Mouse (Mus musculus) forebrain, embryonic 13.5 days (tissue): Measurements from ENCODE around the gene B230307C23Rik. TPM values are rescaled to one million over a fixed set of nuclear protein-coding genes. Genes with fewer than 3 reads are reported as not detected.

Source experiments
- ATAC-seq: fragments of 200-750 bp; cut with Nextera tagmentation; 2 replicates; pipeline ENCODE4 v1.8.0; 2017
- H3K27ac ChIP-seq: fragments of 300-500 bp; sonication (generic); 2 replicates; pipeline ENCODE4 v1.5.1; 2015; ENCODE audit warnings: inconsistent platforms, mild to moderate bottlenecking, moderate library complexity
- H3K27me3 ChIP-seq: fragments of 300-500 bp; sonication (generic); 2 replicates; pipeline ENCODE4 v1.6.1; 2015; ENCODE audit warnings: mild to moderate bottlenecking, inconsistent platforms
- H3K36me3 ChIP-seq: fragments of 300-500 bp; sonication (generic); 2 replicates; pipeline ENCODE4 v1.6.1; 2015; ENCODE audit warnings: mild to moderate bottlenecking, inconsistent platforms; ENCODE audit not compliant: poor library complexity, severe bottlenecking
- H3K4me1 ChIP-seq: fragments of 300-500 bp; sonication (generic); 2 replicates; pipeline ENCODE4 v1.6.1; 2015; ENCODE audit warnings: inconsistent platforms
- H3K4me2 ChIP-seq: fragments of 300-500 bp; sonication (generic); 2 replicates; pipeline ENCODE4 v1.6.1; 2015; ENCODE audit warnings: inconsistent platforms, mild to moderate bottlenecking, moderate library complexity
- H3K4me3 ChIP-seq: fragments of 300-500 bp; sonication (generic); 2 replicates; pipeline ENCODE4 v1.5.1; 2015; ENCODE audit warnings: mild to moderate bottlenecking, inconsistent platforms
- H3K9ac ChIP-seq: fragments of 300-500 bp; sonication (generic); 2 replicates; pipeline ENCODE4 v1.6.1; 2015; ENCODE audit warnings: mild to moderate bottlenecking, inconsistent platforms
- H3K9me3 ChIP-seq: fragments of 300-500 bp; sonication (generic); replicated peaks from 2 replicates; pipeline ENCODE4 v1.6.1; 2016; ENCODE audit warnings: inconsistent platforms
- WGBS: fragments of 180-500 bp; shearing (Covaris S2); methylation state at CpG from one replicate; pipeline ENCODE4 v1.1.7; 2015; 5-methylcytosine and 5-hydroxymethylcytosine counted together
- polyA plus RNA-seq: library from polyadenylated mRNA; unstranded; fragments of >200 nt; fragmentation: Nextera tagmentation; extraction: Ambion mirVana; gene quantifications from 2 replicates; pipeline ENCODE4 v1.2.1, GENCODE M21; 2015

B230307C23Rik gene
- 18.2 and 25.3 TPM in 2 replicates for polyA plus RNA-seq

GRCm38 (mm10) chr16:97996616-97997382 is at the start of gene B230307C23Rik:
Gene B230307C23Rik, plus strand, starts transcription at chr16:97997315.
- Histone ChIP-seq H3K27ac (no peak within 1 kb of the TSS; the same call in none of the 2 replicates), H3K9ac (peak within 1 kb of the TSS; percentile 64), H3K4me2 (peak within 1 kb of the TSS; percentile 81), H3K36me3 (peaks cover 10% of the 10 kb centered on the region), H3K4me1 (peaks cover 16% of the 10 kb centered on the region), H3K4me3 (peak within 1 kb of the TSS; percentile 59), H3K27me3 (no peaks in the 10 kb centered on the region), H3K9me3 (no peaks in the 10 kb centered on the region)
- ATAC-seq = peak; percentile 99
- 2% methylated on average over 22 of the region's 22 CpGs for WGBS

DNA sequence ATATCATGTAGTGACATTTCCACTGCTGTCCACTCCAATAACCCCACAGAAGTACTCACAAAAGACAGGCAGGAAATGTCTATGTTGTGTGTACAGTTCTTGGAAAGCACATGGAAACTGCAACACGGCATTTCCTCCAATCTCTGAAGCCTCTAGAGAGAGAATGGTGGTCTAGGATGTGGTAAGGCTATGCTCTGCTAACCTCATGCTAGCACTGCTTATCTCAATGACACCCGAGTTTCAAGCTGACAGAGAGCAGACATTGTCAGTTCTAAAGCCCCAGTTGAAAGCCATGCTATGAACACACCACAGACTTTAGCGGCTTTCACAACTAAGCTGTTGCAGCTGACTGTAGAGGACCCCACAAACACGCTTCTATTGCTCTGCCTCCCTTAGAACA is 48.3 kb upstream of the B230307C23Rik start:
- Histone ChIP-seq H3K4me3 (no peak overlapping the region), H3K27me3 (no peaks in the 10 kb centered on the region), H3K36me3 (peaks cover 52% of the 10 kb centered on the region), H3K9me3 (no peaks in the 10 kb centered on the region), H3K9ac (no peak overlapping the region), H3K4me2 (no peak overlapping the region), H3K4me1 (no peaks in the 10 kb centered on the region), H3K27ac (no peak overlapping the region)
- ATAC-seq = no peak
- 89% methylated on average over 4 of the region's 4 CpGs for WGBS

DNA sequence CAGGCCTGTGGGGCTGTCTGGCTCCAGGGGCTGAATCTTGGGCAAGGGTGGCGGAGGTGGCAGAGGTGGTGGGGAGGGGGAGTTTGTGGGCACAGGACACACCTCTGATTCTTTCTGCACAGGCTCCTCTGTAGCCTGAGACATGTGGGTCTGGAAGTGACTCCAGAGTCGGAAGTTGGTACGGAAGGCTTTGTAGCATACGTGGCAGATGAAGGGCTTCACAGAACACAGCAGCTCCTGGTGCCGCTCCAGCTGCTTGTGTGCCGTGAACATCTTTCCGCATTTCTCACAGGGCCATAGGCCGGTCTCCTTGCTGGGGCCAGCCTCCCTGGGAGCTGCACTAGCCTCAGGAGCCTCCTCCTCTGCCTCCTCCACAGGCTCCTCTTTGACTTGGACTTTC is 47.1 kb upstream of the B230307C23Rik start:
- Histone ChIP-seq H3K9ac (no peak overlapping the region), H3K27ac (no peak overlapping the region), H3K4me1 (no peaks in the 10 kb centered on the region), H3K36me3 (peaks cover 58% of the 10 kb centered on the region), H3K27me3 (no peaks in the 10 kb centered on the region), H3K4me3 (no peak overlapping the region), H3K4me2 (no peak overlapping the region), H3K9me3 (no peaks in the 10 kb centered on the region)
- ATAC-seq = no peak
- 96% methylated on average over 8 of the region's 8 CpGs for WGBS

DNA sequence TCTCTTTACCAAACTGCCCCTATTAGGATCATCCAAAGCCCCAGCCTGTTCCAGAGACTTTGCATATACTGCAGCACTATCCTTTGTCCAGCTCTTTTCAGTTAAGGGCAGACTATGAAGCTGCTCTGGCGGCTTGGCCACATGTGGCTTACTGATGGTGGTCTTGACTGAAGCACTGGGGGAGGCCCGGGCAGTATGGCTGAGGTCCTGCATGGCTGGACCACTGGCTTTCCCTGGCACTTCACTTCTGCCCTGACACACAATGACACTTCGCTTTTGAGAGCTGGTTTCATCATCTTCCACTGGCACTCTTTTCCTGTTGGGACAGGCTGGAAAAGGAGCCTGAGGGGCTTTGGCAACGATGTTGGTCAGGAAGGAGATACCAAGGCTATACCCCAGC is 44.7 kb upstream of the B230307C23Rik start:
- WGBS = 93% methylated on average over 4 of the region's 4 CpGs
- H3K36me3 ChIP-seq = peaks cover 73% of the 10 kb centered on the region

GRCm38 (mm10) chr16:97952801-97953200 is 44.3 kb upstream of the B230307C23Rik start:
- Histone ChIP-seq H3K27me3 (no peaks in the 10 kb centered on the region), H3K36me3 (peaks cover 73% of the 10 kb centered on the region), H3K4me3 (no peak overlapping the region), H3K4me1 (no peaks in the 10 kb centered on the region), H3K4me2 (no peak overlapping the region), H3K9ac (no peak overlapping the region), H3K9me3 (no peaks in the 10 kb centered on the region), H3K27ac (no peak overlapping the region)
- no peak for ATAC-seq
- WGBS = 87% methylated on average over 9 of the region's 9 CpGs

More for the DNA sequence above, 44.7 kb upstream of the B230307C23Rik start:
- Histone ChIP-seq H3K27ac (no peak overlapping the region), H3K27me3 (no peaks in the 10 kb centered on the region), H3K4me3 (no peak overlapping the region), H3K9ac (no peak overlapping the region), H3K4me2 (no peak overlapping the region), H3K4me1 (no peaks in the 10 kb centered on the region), H3K9me3 (no peaks in the 10 kb centered on the region)
- no peak for ATAC-seq

GRCm38 (mm10) chr16:97953300-97953699 is 43.8 kb upstream of the B230307C23Rik start:
- H3K9ac ChIP-seq = no peak overlapping the region
- no peaks in the 10 kb centered on the region for H3K27me3 ChIP-seq
- WGBS = 91% methylated on average over 2 of the region's 2 CpGs
- peaks cover 73% of the 10 kb centered on the region for H3K36me3 ChIP-seq
- ATAC-seq = no peak
- H3K9me3 ChIP-seq = no peaks in the 10 kb centered on the region
- H3K4me2 ChIP-seq = no peak overlapping the region
- H3K4me3 ChIP-seq = no peak overlapping the region
- no peak overlapping the region for H3K27ac ChIP-seq
- no peaks in the 10 kb centered on the region for H3K4me1 ChIP-seq

GRCm38 (mm10) chr16:97956011-97956410 is 41.1 kb upstream of the B230307C23Rik start:
- Histone ChIP-seq H3K9me3 (no peaks in the 10 kb centered on the region), H3K4me1 (peaks cover 4% of the 10 kb centered on the region), H3K9ac (no peak overlapping the region), H3K27ac (no peak overlapping the region), H3K4me2 (no peak overlapping the region), H3K4me3 (no peak overlapping the region), H3K36me3 (peaks cover 51% of the 10 kb centered on the region), H3K27me3 (no peaks in the 10 kb centered on the region)
- no peak for ATAC-seq
- 96% methylated on average over 2 of the region's 2 CpGs for WGBS

DNA sequence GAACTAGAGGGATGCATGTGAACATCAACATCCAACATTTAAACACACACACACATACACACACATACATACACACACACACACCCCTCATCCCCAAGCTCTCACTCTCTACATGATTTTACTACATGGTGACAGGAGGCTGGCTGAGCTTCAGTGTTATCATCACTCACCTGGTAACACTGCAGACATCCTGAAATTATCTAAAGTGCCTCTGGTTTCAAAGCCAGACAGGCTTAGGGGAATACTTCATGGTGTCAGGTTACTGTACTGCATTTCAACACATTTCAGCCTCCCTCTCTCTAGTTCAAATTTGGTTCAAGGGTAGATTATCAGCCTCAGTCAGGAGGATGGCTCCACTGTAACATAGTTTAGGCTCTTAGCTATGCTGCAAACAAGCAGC is 39.5 kb upstream of the B230307C23Rik start:
- Histone ChIP-seq H3K27ac (no peak overlapping the region), H3K4me3 (no peak overlapping the region), H3K4me2 (no peak overlapping the region), H3K27me3 (no peaks in the 10 kb centered on the region), H3K9me3 (no peaks in the 10 kb centered on the region), H3K9ac (no peak overlapping the region), H3K36me3 (peaks cover 35% of the 10 kb centered on the region), H3K4me1 (peaks cover 11% of the 10 kb centered on the region)
- ATAC-seq = no peak

DNA sequence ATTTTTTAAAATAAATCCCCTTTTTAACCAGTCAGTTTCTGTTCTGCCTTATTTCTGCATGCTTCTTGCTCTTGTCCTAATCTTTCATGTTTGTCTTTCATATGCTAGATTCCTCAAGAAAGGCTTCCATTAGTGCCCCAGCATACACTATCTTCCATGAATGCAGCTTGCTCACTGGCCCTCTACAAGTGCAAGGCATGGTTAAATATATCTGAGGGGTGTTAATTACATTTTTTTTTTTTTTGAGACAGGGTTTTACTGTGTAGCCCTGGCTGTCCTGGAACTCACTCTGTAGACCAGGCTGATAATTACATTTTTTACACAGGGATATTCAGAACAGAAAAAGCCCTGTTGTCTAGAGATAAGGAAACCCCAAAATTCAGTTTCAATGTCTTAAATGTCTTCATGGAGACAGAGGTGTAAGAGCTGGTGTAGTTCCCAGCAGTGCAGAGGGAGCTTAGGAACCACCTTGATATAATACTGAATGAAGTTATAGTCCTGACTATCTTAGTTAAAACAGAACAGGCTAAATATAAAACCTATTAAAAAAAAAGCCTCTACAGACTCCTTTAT is 38.6 kb upstream of the B230307C23Rik start:
- no peaks in the 10 kb centered on the region for H3K27me3 ChIP-seq
- H3K36me3 ChIP-seq = peaks cover 27% of the 10 kb centered on the region
- peaks cover 11% of the 10 kb centered on the region for H3K4me1 ChIP-seq
- no peak for ATAC-seq
- no peak overlapping the region for H3K4me2 ChIP-seq
- no peak overlapping the region for H3K27ac ChIP-seq
- no peaks in the 10 kb centered on the region for H3K9me3 ChIP-seq
- H3K4me3 ChIP-seq = no peak overlapping the region
- no peak overlapping the region for H3K9ac ChIP-seq

DNA sequence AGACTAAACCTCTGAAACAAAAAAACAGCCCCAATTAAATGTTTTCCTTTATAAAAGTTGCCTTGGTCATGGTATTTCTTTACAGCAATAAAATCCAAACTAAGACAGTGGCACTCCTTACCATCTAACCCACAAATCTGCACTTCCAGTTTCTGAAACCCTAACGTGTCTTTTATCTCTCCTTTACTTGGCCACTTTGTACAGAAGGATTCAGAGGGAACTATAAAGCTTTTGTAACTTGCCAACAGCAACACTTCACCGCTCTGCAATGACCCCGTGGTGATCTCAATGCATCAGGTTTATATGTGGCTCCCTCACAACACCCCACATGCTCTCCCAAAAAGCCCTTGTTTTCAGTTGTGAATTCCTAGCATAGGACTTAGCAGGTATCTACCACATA is 36.8 kb upstream of the B230307C23Rik start:
- no peak overlapping the region for H3K27ac ChIP-seq
- H3K4me1 ChIP-seq = peaks cover 11% of the 10 kb centered on the region
- no peak overlapping the region for H3K4me2 ChIP-seq
- no peaks in the 10 kb centered on the region for H3K27me3 ChIP-seq
- ATAC-seq = no peak
- H3K9me3 ChIP-seq = no peaks in the 10 kb centered on the region
- WGBS = 90% methylated on average over 3 of the region's 3 CpGs
- no peak overlapping the region for H3K9ac ChIP-seq
- H3K36me3 ChIP-seq = peaks cover 15% of the 10 kb centered on the region
- H3K4me3 ChIP-seq = no peak overlapping the region

GRCm38 (mm10) chr16:97961381-97962150 is 35.5 kb upstream of the B230307C23Rik start:
- peak overlapping the region; percentile 91 for H3K9ac ChIP-seq
- no peaks in the 10 kb centered on the region for H3K27me3 ChIP-seq
- 9% methylated on average over 30 of the region's 36 CpGs for WGBS
- H3K27ac ChIP-seq = peak overlapping the region; percentile 97
- peak overlapping the region; percentile 81 for H3K4me3 ChIP-seq
- ATAC-seq = peak; percentile 60; the same call in 1 of the 2 replicates
- peaks cover 11% of the 10 kb centered on the region for H3K4me1 ChIP-seq
- peak overlapping the region; percentile 77 for H3K4me2 ChIP-seq
- no peaks in the 10 kb centered on the region for H3K9me3 ChIP-seq
- 0 out of 2 replicates have a peak, but pooled peaks cover 3% of the 10 kb centered on the region for H3K36me3 ChIP-seq
